Mouse (Mus musculus): Measurements from ENCODE around the gene Adrm1. TPM values are rescaled to one million over a fixed set of nuclear protein-coding genes. Genes with fewer than 3 reads are reported as not detected.
A peak's percentile ranks its signal among the peaks of the same experiment; 100 is the strongest.
"Not testable (repeated sequence)": the region's sequence is repeated elsewhere in the genome, so short reads cannot be mapped to it uniquely, and the experiment has no call there.

The Adrm1 gene
- polyA plus RNA-seq, 1 experiment: 148 TPM

- Histone ChIP-seq H3K27ac (ENCODE audit: insufficient read depth, low read depth, low read length) (no peak overlapping the region), H3K36me3 (ENCODE audit: control insufficient read depth, insufficient read depth, low read length) (peaks cover 18% of the 10 kb centered on the region), H3K27me3 (ENCODE audit: control insufficient read depth, insufficient read depth, low read length) (no peaks in the 10 kb centered on the region), H3K4me1 (ENCODE audit: control insufficient read depth, insufficient read depth, insufficient read length, low read length) (peaks cover 10% of the 10 kb centered on the region; the same call in 1 of the 2 replicates), H3K4me3 (ENCODE audit: low read depth, low read length) (no peak overlapping the region)
- 80% methylated on average over 11 of the region's 11 CpGs for WGBS
- no peak for TF ChIP-seq POLR2A (IDR thresholded peaks at IDR 0.05; ENCODE audit: low read depth, low read length)
- TF ChIP-seq CTCF (IDR thresholded peaks at IDR 0.05; ENCODE audit: extremely low read depth, insufficient read length, insufficient replicate concordance, low read depth, low read length): no peak
These were observed 1.0 kb upstream of the Adrm1 start for GRCm38 (mm10) chr2:180170151-180170805.

DNA sequence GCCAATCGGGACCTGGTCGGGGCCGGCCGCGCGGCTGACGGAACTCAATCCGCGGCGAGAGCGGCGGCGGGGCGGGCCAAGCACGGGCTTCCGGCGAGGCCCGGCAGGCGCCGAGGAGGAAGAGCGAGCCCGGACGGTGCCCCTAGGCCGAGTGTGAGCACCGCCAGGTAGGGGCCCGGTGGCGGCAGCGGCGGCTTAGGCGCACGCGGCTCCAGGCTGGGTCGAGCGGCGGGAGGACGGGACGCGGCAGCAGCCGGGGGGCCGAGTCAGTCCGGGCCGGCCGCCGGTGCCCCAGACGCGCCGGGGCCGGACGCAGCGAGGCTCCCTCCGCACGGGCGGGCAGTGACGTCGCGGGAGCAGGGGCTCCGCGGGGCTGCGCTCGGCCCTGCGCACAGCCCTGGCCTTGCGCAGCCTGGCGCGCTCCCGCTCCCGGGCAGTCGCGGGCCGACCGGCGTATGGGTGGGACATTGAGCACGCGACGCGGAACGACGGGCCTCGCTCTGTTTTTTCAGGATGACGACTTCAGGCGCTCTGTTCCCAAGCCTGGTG is 311 bp downstream of the Adrm1 start:
- Histone ChIP-seq H3K27ac (ENCODE audit: insufficient read depth, low read depth, low read length) (peak overlapping the region; percentile 79), H3K4me1 (ENCODE audit: control insufficient read depth, insufficient read depth, insufficient read length, low read length) (peaks cover 10% of the 10 kb centered on the region; the same call in 1 of the 2 replicates), H3K27me3 (ENCODE audit: control insufficient read depth, insufficient read depth, low read length) (no peaks in the 10 kb centered on the region), H3K36me3 (ENCODE audit: control insufficient read depth, insufficient read depth, low read length) (peaks cover 27% of the 10 kb centered on the region), H3K4me3 (ENCODE audit: low read depth, low read length) (peak overlapping the region; percentile 99)
- TF ChIP-seq CTCF (IDR thresholded peaks at IDR 0.05; ENCODE audit: extremely low read depth, insufficient read length, insufficient replicate concordance, low read depth, low read length) (no peak), POLR2A (IDR thresholded peaks at IDR 0.05; ENCODE audit: low read depth, low read length) (peak; percentile 66)
- under 1% methylated on average over 78 of the region's 80 CpGs for WGBS

- no peak overlapping the region for H3K27ac ChIP-seq (ENCODE audit: insufficient read depth, low read depth, low read length)
- WGBS: 1% methylated on average over 9 of the region's 9 CpGs
These were observed 867 bp downstream of the Adrm1 start for GRCm38 (mm10) chr2:180172152-180172551.

GRCm38 (mm10) chr2:180173163-180173562 is 1.9 kb downstream of the Adrm1 start:
- Histone ChIP-seq H3K4me3 (ENCODE audit: low read depth, low read length) (peak overlapping the region; percentile 99), H3K4me1 (ENCODE audit: control insufficient read depth, insufficient read depth, insufficient read length, low read length) (peaks cover 10% of the 10 kb centered on the region; the same call in 1 of the 2 replicates), H3K27ac (ENCODE audit: insufficient read depth, low read depth, low read length) (no peak overlapping the region), H3K36me3 (ENCODE audit: control insufficient read depth, insufficient read depth, low read length) (peaks cover 42% of the 10 kb centered on the region), H3K27me3 (ENCODE audit: control insufficient read depth, insufficient read depth, low read length) (no peaks in the 10 kb centered on the region)
- TF ChIP-seq CTCF (IDR thresholded peaks at IDR 0.05; ENCODE audit: extremely low read depth, insufficient read length, insufficient replicate concordance, low read depth, low read length) (no peak), POLR2A (IDR thresholded peaks at IDR 0.05; ENCODE audit: low read depth, low read length) (no peak)
- 63% methylated on average over 4 of the region's 4 CpGs for WGBS

More at GRCm38 (mm10) chr2:180172152-180172551, 867 bp downstream of the Adrm1 start:
- Histone ChIP-seq H3K4me1 (ENCODE audit: control insufficient read depth, insufficient read depth, insufficient read length, low read length) (peaks cover 10% of the 10 kb centered on the region; the same call in 1 of the 2 replicates), H3K4me3 (ENCODE audit: low read depth, low read length) (peak overlapping the region; percentile 99), H3K27me3 (ENCODE audit: control insufficient read depth, insufficient read depth, low read length) (no peaks in the 10 kb centered on the region), H3K36me3 (ENCODE audit: control insufficient read depth, insufficient read depth, low read length) (peaks cover 33% of the 10 kb centered on the region)
- TF ChIP-seq CTCF (IDR thresholded peaks at IDR 0.05; ENCODE audit: extremely low read depth, insufficient read length, insufficient replicate concordance, low read depth, low read length) (no peak), POLR2A (IDR thresholded peaks at IDR 0.05; ENCODE audit: low read depth, low read length) (no peak)

DNA sequence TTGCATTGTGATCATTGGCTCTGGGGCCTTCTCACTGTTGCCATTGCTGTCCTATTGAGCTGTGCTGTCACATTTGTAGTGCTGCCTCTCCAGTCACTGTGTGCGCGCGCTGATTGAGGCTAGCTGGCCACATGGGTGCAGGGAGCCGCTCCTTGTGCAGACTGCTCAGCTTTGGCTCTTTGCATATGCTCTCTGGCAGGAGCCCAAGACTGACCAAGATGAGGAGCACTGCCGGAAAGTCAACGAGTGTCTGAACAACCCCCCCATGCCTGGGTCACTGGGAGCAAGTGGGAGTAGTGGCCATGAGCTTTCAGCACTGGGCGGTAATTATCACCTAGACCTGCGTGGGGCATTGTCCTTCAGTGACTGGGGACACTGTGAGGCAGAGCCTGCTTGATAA is 2.4 kb downstream of the Adrm1 start:
- H3K27me3 ChIP-seq (ENCODE audit: control insufficient read depth, insufficient read depth, low read length); H3K4me1 ChIP-seq (ENCODE audit: control insufficient read depth, insufficient read depth, insufficient read length, low read length); H3K4me3 ChIP-seq (ENCODE audit: low read depth, low read length); H3K27ac ChIP-seq (ENCODE audit: insufficient read depth, low read depth, low read length): not testable (repeated sequence)
- H3K36me3 ChIP-seq (ENCODE audit: control insufficient read depth, insufficient read depth, low read length): peaks cover 44% of the 10 kb centered on the region
- WGBS: 76% methylated on average over 8 of the region's 8 CpGs

DNA sequence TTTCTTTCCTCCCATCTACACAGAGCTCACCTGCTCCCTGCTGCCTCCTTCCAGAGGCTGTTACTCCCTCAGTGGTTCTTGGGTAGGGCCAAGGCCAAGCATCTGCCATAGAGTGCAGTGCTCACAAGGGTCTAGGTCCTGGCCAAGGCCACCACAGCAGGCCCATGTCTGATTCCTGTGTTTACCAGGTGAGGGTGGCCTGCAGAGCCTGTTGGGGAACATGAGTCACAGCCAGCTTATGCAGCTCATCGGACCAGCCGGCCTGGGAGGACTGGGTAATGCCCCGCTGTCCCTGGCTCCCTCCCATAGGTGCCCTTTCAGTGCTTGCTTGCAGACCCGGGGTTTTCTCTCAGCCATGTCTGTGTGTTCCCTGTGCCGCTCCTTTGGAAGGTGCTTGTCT is 2.8 kb downstream of the Adrm1 start:
- Histone ChIP-seq H3K4me3 (ENCODE audit: low read depth, low read length) (no peak overlapping the region), H3K4me1 (ENCODE audit: control insufficient read depth, insufficient read depth, insufficient read length, low read length) (peaks cover 10% of the 10 kb centered on the region; the same call in 1 of the 2 replicates), H3K27ac (ENCODE audit: insufficient read depth, low read depth, low read length) (no peak overlapping the region), H3K27me3 (ENCODE audit: control insufficient read depth, insufficient read depth, low read length) (no peaks in the 10 kb centered on the region), H3K36me3 (ENCODE audit: control insufficient read depth, insufficient read depth, low read length) (peaks cover 44% of the 10 kb centered on the region)
- TF ChIP-seq POLR2A (IDR thresholded peaks at IDR 0.05; ENCODE audit: low read depth, low read length) (no peak), CTCF (IDR thresholded peaks at IDR 0.05; ENCODE audit: extremely low read depth, insufficient read length, insufficient replicate concordance, low read depth, low read length) (no peak)
- 77% methylated on average over 5 of the region's 5 CpGs for WGBS

DNA sequence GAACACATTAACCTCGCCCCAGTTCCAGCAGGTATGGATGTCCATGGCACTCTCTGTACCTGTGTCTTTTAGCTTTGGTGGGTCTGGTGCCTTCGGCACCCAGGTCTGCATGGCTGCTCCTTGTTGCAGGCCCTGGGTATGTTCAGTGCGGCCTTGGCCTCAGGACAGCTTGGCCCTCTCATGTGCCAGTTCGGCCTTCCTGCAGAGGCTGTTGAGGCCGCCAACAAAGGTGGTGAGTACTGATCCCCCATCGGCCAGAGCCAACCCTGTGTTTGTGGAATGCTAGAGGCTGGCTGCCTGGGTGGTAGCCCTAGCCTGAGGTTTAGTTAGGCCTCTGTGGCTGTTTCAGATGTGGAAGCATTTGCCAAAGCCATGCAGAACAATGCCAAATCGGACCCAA is 4.4 kb downstream of the Adrm1 start:
- peaks cover 6% of the 10 kb centered on the region; the same call in 1 of the 2 replicates for H3K4me1 ChIP-seq (ENCODE audit: control insufficient read depth, insufficient read depth, insufficient read length, low read length)
- H3K36me3 ChIP-seq (ENCODE audit: control insufficient read depth, insufficient read depth, low read length): peaks cover 44% of the 10 kb centered on the region
- 86% methylated on average over 7 of the region's 7 CpGs for WGBS
- no peak for TF ChIP-seq CTCF (IDR thresholded peaks at IDR 0.05; ENCODE audit: extremely low read depth, insufficient read length, insufficient replicate concordance, low read depth, low read length)
- TF ChIP-seq POLR2A (IDR thresholded peaks at IDR 0.05; ENCODE audit: low read depth, low read length): no peak
- no peaks in the 10 kb centered on the region for H3K27me3 ChIP-seq (ENCODE audit: control insufficient read depth, insufficient read depth, low read length)
- H3K4me3 ChIP-seq (ENCODE audit: low read depth, low read length): no peak overlapping the region
- no peak overlapping the region for H3K27ac ChIP-seq (ENCODE audit: insufficient read depth, low read depth, low read length)
